Mouse (Mus musculus): Measurements from ENCODE around the gene Rragb.

GRCm38 (mm10) chrX:153119013-153119412 is 20.8 kb upstream of the Rragb start:
- TF ChIP-seq POLR2A (IDR thresholded peaks at IDR 0.05; ENCODE audit: borderline replicate concordance, insufficient read depth, low read length) (no peak), CTCF (IDR thresholded peaks at IDR 0.05; ENCODE audit: borderline replicate concordance, insufficient read depth, low read depth, low read length) (no peak)
